Mouse (Mus musculus): ENCODE data around the gene H2-DMb1.
A peak's percentile ranks its signal among the peaks of the same experiment; 100 is the strongest.
"Not testable (repeated sequence)": the region's sequence is repeated elsewhere in the genome, so short reads cannot be mapped to it uniquely, and the experiment has no call there.

Gene H2-DMb1

DNA sequence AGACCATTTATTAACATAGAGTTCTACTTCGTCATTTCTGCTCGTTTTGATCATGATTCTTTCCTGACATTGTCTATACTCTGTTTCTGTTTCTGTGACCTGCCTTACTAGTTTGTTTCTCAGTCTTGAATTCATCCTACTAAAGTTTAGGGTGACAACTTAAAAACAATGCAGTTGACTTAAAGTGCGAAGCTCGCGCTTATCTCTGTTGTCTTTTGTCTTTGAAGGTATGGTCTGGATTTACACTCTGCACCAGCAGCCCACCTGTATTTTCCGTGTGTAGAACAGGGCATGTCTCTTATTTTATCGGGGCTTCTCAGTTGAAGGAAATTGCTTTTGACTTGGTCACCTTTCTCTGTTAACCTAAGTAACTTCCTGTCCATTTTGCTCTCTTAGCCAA is 29.8 kb upstream of the H2-DMb1 start:
- no peak for DNase-seq (ENCODE audit: low spot score)

DNA sequence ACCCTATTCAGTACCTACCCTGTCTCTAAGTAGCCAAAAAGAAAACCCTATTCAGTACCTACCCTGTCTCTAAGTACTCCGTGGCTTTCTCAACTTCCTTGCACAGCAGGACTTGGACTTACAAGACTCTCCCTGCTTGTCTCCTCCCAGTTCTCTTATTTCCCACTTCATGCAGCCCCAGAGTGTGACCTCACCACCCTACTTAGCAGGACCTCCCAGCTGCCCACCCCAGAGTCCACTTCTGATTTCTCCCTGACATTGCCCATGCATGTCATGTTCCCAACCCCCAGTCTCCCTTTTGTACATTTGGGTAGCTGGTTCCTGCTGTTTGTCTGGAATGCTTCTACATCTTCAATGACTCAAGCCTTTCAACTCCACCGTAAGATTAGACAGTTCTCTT is 29.4 kb upstream of the H2-DMb1 start:
- DNase-seq (ENCODE audit: low spot score), result peak; percentile 67

DNA sequence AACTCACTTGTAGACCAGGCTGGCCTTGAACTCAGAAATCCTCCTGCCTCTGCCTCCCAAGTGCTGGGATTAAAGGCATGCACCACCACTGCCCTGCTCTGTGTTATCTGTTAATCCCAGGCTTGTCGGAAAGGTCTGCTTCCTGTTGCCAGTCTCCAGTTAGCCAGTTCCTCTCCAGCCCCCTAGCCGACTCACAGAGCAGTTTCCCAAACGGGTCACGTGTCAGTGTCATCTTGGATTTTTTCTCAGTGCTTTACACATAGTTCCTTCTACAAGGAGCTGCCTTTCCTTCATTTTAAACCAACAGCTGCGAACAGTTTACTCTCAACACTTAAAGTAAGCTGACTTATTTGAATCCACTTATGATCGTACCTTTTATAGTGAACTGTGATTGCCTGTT is 28.2 kb upstream of the H2-DMb1 start:
- no peak for DNase-seq (ENCODE audit: low spot score)

DNA sequence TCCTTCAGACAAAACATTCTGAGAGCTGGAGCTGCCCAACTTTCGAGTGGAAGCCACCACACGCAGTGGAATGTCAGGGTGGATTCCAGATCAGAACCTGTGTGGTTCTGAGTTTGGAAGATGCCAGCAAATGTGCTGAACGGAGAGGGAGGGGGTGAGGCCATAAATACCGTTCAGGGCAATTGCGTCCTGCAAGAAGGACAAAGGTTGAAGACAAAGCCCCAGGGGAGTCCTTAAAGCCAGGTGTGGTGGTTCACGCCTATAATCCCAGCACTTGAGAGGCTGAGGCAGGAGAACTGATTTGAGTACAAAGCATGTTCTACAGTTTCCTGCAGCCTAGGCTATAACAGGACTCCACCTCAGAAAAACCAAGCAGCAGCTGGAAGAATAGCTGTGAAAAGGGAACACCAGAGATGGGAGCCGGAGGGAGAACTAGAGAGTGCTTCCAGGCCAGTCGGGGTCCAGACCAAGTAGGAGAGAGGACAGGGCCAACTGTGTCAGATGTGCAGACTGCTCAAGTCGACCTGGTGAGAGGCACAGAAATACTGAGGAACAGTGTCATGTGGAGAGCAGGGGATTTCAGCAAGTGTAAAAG is 25.9 kb upstream of the H2-DMb1 start:
- DNase-seq (ENCODE audit: low spot score), result no peak

DNA sequence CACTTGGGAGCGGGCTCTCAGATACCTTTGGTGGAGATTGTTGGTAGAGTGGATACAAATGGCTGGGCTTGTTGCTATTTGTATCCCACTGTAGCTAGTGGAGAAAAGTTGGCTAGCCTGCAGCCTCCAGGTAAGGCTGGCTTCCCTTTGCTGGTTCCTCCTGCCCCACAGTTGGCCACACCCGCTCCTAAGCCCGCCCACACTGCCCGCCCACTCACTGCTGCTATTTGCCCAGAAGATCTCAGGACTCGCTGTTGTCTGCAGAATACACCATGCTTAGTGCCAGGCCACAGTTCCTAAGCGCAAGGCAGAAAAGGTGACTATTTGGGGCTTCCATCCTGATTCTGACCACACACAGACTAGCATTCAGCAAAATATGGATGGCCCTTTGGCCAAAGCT is 25.4 kb upstream of the H2-DMb1 start:
- DNase-seq (ENCODE audit: low spot score), result peak; percentile 52

DNA sequence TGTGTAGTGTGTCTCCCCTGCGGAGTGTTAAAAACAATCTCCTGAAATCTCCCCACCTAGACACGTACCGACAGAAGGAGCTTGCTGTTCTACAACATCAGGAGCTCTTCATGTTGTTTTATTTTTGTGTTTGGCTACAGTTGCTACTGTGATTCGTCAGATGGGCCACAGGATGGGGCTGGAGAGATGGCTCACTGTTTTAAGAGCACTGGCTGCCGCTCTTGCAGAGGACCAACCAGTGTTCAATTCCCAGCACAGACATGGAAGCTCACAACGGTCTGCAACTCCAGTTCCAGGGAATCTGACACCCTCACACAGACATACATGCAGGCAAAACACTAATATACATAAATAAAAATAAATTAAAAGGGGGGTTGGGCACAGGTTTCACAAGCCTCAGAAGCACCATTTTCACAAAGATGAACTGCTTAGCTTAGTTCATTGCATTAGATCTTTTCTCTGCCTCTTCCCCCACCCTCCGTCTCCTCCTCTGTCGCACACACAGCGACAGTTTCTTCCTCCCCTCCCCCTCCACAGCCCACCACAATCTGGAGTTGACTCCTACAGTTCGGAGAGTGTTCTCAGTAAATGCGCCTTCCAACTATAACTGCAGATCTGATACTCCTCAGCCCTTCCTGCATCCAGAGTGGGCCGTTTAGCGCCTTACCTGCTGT is 24.5 kb upstream of the H2-DMb1 start:
- DNase-seq (ENCODE audit: low spot score), result peak; percentile 22

DNA sequence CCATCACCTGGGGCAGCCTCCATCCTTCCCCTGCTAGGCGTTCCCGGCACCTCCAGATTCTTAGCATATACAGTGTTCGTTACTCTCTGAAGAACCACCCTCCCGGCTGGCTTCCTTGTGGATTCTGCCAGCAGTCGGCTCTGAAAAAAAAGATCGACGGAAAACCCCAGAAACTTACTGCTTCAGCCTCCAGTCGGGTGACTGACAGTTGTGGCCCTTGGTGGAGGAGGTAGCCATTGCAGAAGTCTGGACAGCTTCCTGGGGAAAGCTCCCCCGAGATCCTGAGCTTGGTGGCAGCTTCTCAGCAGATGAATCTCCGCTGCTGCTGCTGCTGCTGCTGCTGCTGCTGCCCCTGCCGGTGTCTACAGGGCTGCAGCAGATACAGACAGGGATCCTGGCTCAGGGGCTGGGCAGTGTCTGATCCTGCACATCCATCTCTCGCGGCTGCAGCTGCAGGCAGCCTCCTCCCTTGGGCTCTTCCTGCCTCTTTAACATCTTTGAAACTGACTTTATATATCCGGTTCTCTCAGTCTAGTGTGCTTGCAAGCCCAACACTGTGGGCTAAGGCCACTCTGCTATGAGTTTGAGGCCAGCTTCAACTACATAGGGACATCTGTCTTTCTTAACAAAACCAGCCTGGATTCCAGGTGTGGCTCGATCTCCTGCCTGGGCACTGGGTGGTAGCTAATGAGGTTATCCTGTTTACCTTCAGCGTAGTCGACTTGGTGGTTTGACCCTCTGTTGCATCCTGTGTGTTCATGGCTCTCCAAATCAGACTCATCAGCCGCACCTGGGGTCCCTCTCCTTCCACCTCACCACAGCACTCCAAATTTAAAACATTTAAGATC is 23.7 kb upstream of the H2-DMb1 start:
- peak; percentile 42 for DNase-seq (ENCODE audit: low spot score)

DNA sequence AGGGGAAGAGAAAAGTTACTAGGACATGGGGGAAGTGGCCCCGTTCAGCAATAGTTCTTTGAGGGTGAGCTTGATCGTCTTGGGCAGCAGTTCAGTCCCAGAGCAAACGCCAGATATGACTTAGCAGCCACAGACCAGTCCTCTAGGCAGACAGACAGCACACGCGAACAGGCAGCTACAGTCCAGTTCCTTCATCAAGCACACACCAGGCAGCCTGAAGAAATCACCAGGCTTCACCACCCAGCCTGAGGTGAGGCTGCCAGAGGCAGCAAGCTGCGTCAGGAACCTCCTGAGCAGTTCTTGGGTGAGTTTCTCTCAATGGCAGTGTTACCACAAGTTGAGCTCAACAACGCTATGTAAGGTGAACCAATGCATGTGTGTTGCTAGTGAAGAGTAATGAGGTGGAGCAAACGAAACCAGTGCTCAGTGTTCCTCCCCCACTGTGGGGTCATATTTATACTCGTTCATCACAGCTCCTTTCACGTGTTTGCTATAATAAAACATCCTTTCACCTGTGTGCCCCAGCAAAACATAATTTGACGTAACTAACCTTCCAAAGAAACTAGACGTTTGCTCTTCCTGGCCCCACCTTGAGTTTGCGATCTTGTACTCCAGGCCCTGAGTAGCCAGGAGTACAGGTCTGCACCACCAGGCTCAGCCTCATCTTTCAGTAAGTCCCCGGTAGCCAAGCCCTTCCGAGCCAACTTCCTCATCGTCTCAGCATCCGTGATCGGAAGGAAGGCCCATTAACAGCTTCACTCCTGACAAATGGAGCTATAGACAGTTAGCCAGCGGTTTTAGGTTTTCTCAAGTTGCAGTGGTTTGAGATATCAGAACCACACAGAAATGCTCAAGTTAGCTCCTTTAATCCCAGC is 22.6 kb upstream of the H2-DMb1 start:
- peak; percentile 3 for DNase-seq (ENCODE audit: low spot score)

DNA sequence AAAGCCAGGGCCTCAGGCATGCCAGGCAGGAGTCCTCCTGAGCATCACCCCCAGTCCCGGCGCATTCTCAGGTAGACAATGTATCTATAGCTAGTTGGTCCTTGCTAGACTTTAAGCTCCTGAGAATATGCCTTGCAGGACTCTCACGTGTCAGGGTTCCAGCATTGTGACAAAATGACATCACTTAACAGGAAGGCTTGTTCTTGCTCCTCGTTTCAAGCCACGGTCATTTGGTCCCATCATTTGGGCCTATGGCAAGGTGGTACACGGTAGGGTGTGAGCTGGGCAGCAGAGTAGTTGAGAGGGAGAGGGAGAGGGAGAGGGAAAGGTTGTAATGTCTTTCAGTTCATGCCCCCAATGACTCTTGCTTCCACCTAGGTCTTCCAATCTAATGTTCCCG is 21.0 kb upstream of the H2-DMb1 start:
- DNase-seq (ENCODE audit: low spot score), result no peak

DNA sequence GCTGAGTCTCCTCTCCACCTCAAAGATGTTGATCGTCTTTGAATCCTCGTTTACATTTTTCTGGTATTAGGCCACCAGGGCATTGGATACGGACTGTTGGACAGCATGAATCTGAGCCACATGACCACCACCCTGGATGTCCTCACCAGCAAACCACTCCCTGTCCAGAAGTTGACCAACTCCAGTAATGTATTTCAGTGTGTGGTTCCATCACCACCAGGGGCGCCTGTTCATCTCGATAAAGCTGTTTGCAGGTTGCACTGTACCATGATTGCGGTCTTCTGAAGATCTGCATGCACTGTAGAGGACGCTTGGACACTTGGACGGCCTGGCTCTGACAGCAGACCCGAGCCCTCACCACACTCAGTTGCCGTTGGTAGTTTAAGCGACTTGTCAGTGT is 19.6 kb upstream of the H2-DMb1 start:
- DNase-seq (ENCODE audit: low spot score), result no peak

DNA sequence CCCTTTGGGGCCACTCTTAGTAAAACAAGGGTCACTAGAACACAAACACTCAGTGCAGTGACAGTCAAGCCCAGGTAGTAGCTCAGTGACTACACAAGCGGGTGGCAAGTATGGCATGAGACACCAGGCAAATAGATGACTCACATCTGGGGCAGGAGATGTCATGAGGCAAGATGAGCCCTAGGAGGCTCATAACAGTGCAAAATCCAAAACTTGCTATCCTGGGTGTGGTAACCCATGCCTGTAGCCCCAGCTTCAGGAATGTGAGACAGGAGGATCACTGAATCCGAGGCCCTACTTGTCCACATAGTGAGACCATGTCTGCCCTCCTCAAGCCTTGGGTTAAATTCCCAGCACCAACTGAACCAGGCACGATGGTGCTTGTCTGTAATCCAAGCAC is 18.4 kb upstream of the H2-DMb1 start:
- no peak for DNase-seq (ENCODE audit: low spot score)

DNA sequence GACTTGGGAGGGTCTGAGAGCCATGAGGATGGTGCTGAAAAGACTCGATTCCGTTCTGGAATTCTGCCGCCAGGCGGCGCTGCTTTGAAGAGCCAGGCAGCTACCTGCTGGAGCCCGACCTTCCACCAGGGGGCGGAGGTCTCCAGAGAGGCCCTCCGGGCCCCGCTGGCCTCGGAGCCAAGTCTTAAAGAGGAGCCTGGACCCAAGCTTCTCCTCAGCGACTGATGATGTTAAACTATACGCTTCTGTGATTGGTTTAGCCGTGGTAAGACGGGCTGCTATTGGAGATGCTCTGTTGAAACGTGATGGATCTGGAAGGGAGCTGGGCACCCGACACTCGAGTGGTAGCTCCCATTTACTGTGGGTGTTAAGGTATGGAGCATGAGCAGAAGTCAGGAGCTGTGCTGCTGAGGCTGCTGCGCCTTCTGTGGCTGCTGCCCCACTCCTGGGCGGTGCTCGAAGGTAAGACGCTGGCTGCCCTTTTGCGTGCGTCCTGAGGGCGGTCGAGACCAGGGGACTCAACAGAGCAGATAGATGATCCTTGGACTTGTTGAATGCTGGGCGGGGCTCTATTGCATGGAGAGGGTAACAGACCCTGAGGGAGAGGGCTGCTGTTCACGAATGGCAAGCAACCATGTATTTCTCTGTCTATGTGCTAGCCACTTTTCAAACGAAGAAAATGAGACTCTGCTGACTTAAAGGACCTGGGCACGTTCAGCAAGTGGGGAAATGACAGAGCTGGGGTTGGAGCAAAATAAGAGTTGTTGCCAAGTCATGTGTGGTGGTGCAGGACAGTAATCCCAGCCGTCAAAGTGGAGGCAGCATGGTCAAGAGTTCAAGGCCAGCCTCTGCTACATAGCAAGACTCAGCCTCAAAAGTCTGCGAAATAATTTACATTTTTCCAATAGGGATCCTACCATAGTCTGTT is 17.3 kb upstream of the H2-DMb1 start:
- peak; percentile 95 for DNase-seq (ENCODE audit: low spot score)

DNA sequence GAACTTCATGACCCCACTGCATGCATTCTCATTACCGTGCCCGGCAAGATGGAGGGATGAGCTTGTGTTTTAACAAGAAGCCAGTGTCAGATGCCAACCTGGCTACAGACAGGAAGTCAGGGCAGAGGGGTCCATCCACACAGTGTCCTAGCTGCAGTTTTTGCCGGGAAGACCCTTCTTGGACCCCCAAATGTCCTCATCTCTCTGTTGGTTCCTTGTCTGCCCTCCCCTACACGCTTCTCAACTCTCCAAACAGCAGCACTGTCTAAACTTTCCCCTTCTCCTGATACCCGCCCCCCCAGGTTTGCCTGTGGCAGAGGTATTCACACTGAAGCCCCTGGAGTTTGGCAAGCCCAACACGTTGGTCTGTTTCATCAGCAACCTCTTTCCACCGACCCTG is 15.3 kb upstream of the H2-DMb1 start:
- DNase-seq (ENCODE audit: low spot score), result no peak

DNA sequence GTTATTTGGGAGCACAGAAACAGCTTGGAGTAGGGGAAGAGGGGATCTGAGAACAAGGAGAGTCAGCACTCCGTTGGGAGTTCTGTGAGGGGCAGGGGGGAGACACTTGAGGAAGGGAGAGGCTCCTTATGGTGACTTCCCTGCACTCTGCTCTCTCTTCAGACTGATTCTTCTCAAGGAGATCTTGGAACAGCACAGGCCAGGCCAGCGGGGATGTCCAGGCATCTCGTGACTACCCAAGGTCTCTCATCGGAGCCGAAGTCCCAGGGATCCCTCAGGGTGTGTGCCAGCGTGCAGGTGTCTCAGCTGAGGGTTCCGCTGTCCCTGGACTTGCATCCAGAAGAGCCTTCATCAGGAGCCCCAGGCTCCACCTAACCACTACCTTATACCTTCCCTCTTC is 14.2 kb upstream of the H2-DMb1 start:
- no peak for DNase-seq (ENCODE audit: low spot score)

DNA sequence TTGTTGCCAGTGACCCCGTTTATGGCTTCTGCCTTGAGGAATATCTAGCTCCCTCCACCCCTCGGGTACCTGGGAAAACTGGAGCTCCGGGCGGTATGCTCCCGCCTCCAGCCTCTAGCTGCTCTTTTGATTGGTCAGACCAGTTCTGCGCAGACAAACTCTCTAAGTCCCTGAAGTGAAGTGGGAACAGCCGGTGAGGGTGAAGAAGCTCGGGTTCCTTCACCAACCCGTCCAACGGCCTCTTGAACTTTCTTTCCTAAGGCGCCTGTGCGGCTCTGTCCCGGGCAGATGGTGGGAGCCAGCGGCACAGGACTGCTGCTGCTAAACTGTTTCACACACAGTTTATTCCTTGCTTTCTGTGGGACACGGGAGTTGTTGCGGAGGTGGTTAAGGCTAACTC is 13.5 kb upstream of the H2-DMb1 start:
- peak; percentile 74 for DNase-seq (ENCODE audit: low spot score)

DNA sequence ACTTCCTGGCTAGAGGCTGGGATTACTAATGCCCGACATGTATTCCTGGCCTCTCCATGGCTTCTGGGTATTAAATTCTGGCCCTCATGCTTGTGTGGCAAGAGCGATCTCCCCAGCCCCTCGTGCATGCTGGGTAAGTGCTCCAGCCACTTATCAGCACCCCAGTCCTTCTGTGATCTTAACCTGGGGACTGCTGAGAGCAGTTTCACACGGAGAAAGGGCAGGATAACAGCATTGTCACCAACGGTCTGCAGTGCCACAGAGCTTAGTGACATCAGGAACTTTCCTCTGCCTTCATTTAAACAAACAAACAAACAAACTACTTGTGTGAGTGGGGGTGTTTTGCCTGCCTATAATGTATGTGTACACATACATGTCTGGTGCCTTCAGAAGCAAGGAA is 12.6 kb upstream of the H2-DMb1 start:
- DNase-seq (ENCODE audit: low spot score), result no peak

DNA sequence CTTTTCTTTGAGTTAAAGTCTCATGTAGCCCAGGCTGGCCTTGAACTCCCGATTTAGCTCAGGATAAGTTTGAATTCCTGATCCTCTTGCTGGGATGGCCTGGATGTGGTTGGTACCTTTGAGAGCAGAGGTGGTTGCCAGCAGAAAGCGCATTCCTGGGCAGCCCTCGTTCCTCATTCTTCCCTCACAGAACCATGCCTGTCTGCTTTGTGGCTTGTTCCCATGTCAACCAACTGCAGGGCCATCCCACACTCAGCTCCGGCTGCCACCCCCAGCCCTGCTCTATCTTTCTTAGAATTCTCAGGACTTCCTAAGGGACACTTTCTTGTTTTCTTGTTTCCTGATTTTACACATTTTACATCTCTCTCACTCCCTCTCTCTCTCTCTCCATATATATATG is 11.4 kb upstream of the H2-DMb1 start:
- no peak for DNase-seq (ENCODE audit: low spot score)

DNA sequence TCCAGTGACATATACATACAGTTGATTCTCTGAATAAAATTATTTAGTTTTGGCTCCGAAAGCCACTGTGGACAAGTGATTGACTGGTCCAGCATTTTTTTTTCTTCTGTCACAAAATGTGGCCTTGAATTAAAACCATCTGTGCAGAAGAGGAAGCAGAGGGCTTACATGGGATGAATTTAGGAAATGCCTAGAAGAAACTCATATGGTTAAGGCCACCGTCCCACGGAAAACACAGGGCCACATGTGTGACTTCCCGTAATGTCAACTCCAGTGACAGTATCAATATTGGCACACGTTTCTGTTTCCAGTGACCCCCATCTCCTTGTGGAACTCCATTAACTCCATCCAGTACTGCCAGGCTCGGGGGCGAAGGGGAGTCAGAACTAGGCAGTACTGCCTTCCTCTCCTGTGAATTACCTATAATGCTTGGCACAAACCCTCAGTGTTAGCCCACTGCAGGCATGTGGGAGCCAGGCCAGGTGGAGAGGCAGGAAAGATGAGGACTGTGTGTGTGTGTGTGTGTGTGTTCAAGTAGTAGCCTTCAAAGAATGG is 10.3 kb upstream of the H2-DMb1 start:
- DNase-seq (ENCODE audit: low spot score), result no peak

DNA sequence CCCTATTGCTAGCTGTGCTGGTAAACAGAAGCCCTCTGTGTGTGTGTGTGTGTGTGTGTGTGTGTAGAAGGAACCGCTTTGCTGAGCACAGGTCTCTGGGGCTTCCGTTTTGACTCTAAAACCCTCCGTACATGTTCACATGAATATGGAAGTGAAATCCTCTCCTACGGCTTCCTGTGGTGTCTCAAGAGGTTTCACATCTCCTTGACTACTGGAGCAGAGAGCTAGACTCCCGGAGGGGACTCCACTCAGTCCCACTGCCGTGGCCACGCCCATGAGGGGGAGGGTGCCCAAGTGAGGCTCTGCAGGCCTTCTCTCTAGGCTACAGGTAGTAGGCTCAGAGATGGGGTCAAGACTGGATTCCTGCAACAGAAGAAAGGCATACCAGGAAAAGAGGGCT is 9.8 kb upstream of the H2-DMb1 start, which contains the start of gene H2-DMb2:
Gene H2-DMb2 (plus strand): TSS at position 275 of the 400 bp plus-strand sequence.
- DNase-seq (ENCODE audit: low spot score), result no peak

DNA sequence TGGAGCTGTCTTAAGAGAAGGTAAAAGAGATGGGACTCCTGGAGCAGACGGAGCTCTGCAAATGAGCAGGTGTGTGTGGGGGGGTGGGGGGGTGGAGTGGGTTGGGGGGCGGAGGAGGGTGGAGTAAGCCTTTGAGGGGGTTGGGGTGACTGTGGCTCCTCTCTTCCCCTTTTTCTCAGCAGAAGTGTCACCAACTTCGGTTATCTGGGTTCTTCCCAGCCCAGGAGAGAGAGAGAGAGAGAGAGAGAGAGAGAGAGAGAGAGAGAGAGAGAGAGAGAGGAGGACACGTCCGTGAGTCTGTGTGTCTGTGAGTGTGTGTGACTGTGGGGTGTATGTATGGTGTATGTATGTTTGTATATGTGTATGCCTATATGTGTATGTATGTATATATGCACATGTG is 9.4 kb upstream of the H2-DMb1 start:
- DNase-seq (ENCODE audit: low spot score), result no peak

DNA sequence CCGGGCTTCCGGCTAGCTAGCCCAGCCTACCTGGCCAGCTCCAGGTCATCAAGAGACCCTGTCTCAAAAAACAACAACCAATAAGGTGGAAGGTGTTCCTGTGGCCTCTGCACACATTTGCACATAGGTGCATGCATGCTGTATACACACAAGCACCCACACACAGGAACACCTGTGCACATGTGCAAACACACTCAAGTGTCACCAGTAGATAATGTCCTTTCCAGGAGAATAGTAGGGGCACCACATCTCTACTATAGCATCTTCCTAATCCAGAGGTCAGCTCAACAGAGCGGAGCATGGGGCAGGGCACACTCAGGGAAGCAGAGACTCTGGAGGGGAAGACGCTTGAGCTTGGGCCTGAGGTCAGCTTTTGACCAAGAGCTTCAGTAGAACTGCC is 8.7 kb upstream of the H2-DMb1 start:
- DNase-seq (ENCODE audit: low spot score), result not testable (repeated sequence)
